Mouse (Mus musculus) lung, adult 2 months (tissue): ENCODE results near the gene Mgea5.

Experiments
- CTCF ChIP-seq: fragments of 200-500 bp; IDR thresholded peaks from 2 replicates; pipeline ENCODE4 v1.5.1; 2011; ENCODE audit warnings: mild to moderate bottlenecking, low read length, control low read depth; ENCODE audit not compliant: insufficient read depth
- POLR2A ChIP-seq: fragments of 200-500 bp; IDR thresholded peaks from 2 replicates; pipeline ENCODE4 v1.6.1; 2011; ENCODE audit warnings: low read depth, mild to moderate bottlenecking, control low read depth, low read length, borderline replicate concordance; ENCODE audit errors: extremely low read depth

DNA sequence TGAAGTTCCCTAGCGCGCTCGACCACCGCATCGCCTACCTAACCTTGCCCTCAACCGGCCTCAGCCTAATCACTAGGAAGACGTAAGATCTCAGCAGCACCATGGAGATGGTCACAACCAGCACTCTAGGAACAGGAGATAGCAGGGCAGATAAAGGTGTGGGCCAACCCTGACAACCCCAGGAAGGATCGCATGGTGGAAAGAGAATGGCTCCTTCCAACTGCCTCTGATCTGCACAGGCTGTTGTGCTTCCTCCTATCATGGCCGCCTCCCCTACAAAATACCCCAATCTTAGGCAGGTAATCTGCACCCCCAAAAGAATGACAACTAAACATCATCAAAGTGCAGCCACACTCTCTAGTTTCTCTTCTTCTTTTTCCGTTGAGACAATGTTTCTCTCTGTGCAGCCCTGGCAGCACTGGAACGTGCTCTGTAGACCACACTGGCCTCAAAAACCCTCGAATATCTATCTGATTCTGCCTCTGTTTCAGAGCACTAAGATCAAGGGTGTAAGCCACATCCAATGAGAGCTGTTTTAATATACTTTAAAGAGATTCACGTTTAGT, 3.2 kb downstream of the Mgea5 start:
- TF ChIP-seq CTCF, result no peak
- no peak for TF ChIP-seq POLR2A
